Mouse (Mus musculus): Measurements from ENCODE around the gene Pde4d. TPM values are rescaled to one million over a fixed set of nuclear protein-coding genes. Genes with fewer than 3 reads are reported as not detected.

Pde4d gene
- polyA plus RNA-seq, 1 experiment from 2014 or later: 29.2 TPM

DNA sequence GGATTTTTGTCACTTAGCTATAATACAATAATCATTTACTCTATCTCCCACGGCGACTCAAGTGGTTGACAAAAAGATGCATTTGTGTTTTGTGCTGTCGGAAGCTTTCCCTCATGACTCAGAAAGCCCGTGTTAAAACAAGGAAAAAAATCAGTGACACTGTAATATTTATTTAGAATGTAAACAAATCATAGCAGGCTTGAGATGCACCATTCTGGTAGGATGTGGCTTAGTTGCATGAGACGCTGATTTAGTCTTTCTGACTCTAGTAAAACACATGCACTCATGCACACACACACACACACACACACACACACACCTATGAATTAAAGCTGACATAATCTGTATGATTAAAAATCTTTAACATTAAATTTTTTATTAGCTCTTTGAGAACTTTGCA, 924.7 kb downstream of the Pde4d start:
- Histone ChIP-seq H3K9me3 (ENCODE audit: control insufficient read depth, low read length) (no peaks in the 10 kb centered on the region), H3K4me1 (ENCODE audit: control insufficient read depth in 2 of 2, insufficient read depth in 2 of 2, low read length in 2 of 2) (peaks cover 0 to 6% of the 10 kb centered on the region in 2 experiments; a peak in 1 of 4 replicates), H3K27me3 (ENCODE audit: control insufficient read depth, insufficient read depth, low read length) (no peaks in the 10 kb centered on the region), H3K4me2 (ENCODE audit: low read length) (no peak overlapping the region), H3K27ac (replicated peaks in 1 of 2; ENCODE audit: control insufficient read depth in 1 of 2, insufficient read depth in 1 of 2, low read depth in 2 of 2, low read length in 2 of 2) (no peak overlapping the region), H3K4me3 (ENCODE audit: control insufficient read depth in 1 of 2, insufficient read depth in 1 of 2, low read depth in 1 of 2, low read length in 2 of 2) (no peak overlapping the region), H3K9ac (ENCODE audit: low read length) (no peak overlapping the region), H3K36me3 (ENCODE audit: control insufficient read depth, insufficient read depth, low read length) (no peaks in the 10 kb centered on the region)
- no peak for ATAC-seq (ENCODE audit: insufficient number of reproducible peaks, insufficient read depth, low FRiP score, low read depth)
- 86% methylated on average over 5 of the region's 5 CpGs for WGBS

DNA sequence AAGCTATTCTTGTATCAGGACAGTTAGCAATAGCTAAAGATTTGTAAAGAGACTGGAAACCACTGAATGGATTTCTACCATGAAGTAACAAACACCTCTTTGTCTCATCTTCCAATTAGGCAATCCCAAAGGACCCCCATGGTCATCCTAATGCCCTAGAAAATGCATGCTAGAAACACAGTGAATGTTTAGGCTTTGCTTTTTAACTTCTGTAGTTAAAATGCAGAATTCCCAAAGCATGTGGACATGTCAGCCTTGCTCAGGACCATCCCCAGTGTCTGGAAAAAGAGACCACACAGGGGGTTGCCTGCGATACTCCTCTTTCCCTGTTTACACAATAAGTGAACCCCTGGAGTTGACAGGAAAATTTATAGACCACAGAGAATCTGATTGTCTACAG, 926.9 kb downstream of the Pde4d start:
- WGBS: 82% methylated on average over 1 of the region's 1 CpGs
- no peak for ATAC-seq (ENCODE audit: insufficient number of reproducible peaks, insufficient read depth, low FRiP score, low read depth)
- H3K9ac ChIP-seq (ENCODE audit: low read length): no peak overlapping the region
- H3K27ac ChIP-seq (replicated peaks in 1 of 2; ENCODE audit: control insufficient read depth in 1 of 2, insufficient read depth in 1 of 2, low read depth in 2 of 2, low read length in 2 of 2): no peak overlapping the region
- no peak overlapping the region for H3K4me3 ChIP-seq (ENCODE audit: control insufficient read depth in 1 of 2, insufficient read depth in 1 of 2, low read depth in 1 of 2, low read length in 2 of 2)
- no peaks in the 10 kb centered on the region for H3K9me3 ChIP-seq (ENCODE audit: control insufficient read depth, low read length)
- H3K27me3 ChIP-seq (ENCODE audit: control insufficient read depth, insufficient read depth, low read length): no peaks in the 10 kb centered on the region
- no peak overlapping the region for H3K4me2 ChIP-seq (ENCODE audit: low read length)
- H3K4me1 ChIP-seq (ENCODE audit: control insufficient read depth in 2 of 2, insufficient read depth in 2 of 2, low read length in 2 of 2): peaks cover 0 to 6% of the 10 kb centered on the region in 2 experiments; a peak in 1 of 4 replicates
- H3K36me3 ChIP-seq (ENCODE audit: control insufficient read depth, insufficient read depth, low read length): no peaks in the 10 kb centered on the region

DNA sequence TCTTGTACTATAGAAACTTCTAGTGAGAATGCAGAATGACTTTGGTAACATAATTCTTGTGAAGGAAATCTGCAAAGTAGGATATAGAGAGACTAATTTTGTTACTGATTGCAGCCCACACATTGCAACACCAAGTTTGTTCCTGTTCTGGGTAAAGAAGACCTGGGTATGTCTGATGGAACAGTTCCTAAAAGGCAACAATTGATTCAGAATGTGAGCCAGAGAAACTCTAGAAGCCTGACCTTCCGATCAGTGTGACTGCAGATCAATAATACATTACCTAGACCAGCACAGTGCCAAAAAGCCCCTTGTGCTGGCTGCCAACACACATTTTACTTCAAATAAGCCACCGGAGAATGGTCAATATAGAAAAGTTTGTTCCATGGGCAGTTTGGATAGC, 930.4 kb downstream of the Pde4d start:
- H3K36me3 ChIP-seq (ENCODE audit: control insufficient read depth, insufficient read depth, low read length): no peaks in the 10 kb centered on the region
- no peak overlapping the region for H3K4me3 ChIP-seq (ENCODE audit: control insufficient read depth in 1 of 2, insufficient read depth in 1 of 2, low read depth in 1 of 2, low read length in 2 of 2)
- H3K27me3 ChIP-seq (ENCODE audit: control insufficient read depth, insufficient read depth, low read length): no peaks in the 10 kb centered on the region
- no peak overlapping the region for H3K27ac ChIP-seq (replicated peaks in 1 of 2; ENCODE audit: control insufficient read depth in 1 of 2, insufficient read depth in 1 of 2, low read depth in 2 of 2, low read length in 2 of 2)
- 96% methylated on average over 2 of the region's 2 CpGs for WGBS
- H3K9me3 ChIP-seq (ENCODE audit: control insufficient read depth, low read length): no peaks in the 10 kb centered on the region
- H3K9ac ChIP-seq (ENCODE audit: low read length): no peak overlapping the region
- H3K4me2 ChIP-seq (ENCODE audit: low read length): no peak overlapping the region
- peaks cover 3 to 6% of the 10 kb centered on the region in 2 experiments; a peak in 2 of 4 replicates for H3K4me1 ChIP-seq (ENCODE audit: control insufficient read depth in 2 of 2, insufficient read depth in 2 of 2, low read length in 2 of 2)
- no peak for ATAC-seq (ENCODE audit: insufficient number of reproducible peaks, insufficient read depth, low FRiP score, low read depth)

DNA sequence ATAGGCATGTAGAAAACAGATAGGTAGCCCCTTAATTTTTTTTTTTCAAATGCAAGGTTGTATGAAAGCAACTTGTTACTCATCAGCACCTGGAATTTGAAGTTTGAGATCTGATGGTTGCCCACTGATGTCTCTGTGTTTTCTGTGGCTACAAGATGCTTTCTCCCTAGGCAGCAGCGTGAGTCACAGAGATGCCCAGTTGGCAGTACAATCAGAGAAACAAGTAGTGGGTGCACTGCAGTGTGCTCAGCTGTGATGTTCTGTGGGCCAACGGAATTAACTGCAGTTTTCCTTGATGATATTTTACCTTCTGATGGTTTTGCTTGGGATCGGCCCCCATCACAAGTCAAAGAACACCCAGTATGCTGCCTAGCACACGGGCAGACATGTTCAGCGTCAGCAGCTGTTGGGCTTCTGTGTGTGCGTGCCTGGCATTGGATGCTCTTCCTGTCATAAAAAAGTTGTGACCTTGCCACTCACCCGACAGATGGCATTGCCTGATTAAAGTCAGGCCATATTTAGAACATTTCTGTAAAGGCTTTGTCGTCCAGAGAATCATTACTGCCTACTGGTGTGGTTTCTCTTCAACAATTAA, 939.0 kb downstream of the Pde4d start:
- Histone ChIP-seq H3K36me3 (ENCODE audit: control insufficient read depth, insufficient read depth, low read length) (no peaks in the 10 kb centered on the region), H3K4me3 (ENCODE audit: control insufficient read depth in 1 of 2, insufficient read depth in 1 of 2, low read depth in 1 of 2, low read length in 2 of 2) (no peak overlapping the region), H3K27ac (replicated peaks in 1 of 2; ENCODE audit: control insufficient read depth in 1 of 2, insufficient read depth in 1 of 2, low read depth in 2 of 2, low read length in 2 of 2) (no peak overlapping the region), H3K4me2 (ENCODE audit: low read length) (no peak overlapping the region), H3K9ac (ENCODE audit: low read length) (no peak overlapping the region), H3K4me1 (ENCODE audit: control insufficient read depth in 2 of 2, insufficient read depth in 2 of 2, low read length in 2 of 2) (peaks cover 0 to 3% of the 10 kb centered on the region in 2 experiments; a peak in 1 of 4 replicates), H3K9me3 (ENCODE audit: control insufficient read depth, low read length) (no peaks in the 10 kb centered on the region), H3K27me3 (ENCODE audit: control insufficient read depth, insufficient read depth, low read length) (no peaks in the 10 kb centered on the region)
- no peak for ATAC-seq (ENCODE audit: insufficient number of reproducible peaks, insufficient read depth, low FRiP score, low read depth)
- 69% methylated on average over 8 of the region's 8 CpGs for WGBS

DNA sequence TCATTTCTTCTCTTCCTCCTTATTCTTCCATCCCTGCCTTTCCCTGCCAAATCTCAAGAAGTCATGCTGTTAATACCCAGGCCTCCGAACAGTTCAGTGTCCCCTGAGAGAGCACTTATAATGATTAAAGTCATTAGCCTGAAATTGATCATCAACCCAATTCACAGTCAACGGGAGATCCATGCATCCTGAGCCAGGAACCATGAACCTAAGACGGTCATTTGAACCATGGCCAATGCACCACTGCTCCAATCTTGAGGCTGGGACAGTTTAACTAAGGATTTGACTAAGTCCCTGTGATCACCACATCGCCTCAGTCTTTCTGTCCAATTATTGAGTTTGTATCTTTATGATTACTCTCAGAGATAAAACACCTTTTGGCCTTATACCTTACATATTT, 952.6 kb downstream of the Pde4d start:
- no peaks in the 10 kb centered on the region for H3K36me3 ChIP-seq (ENCODE audit: control insufficient read depth, insufficient read depth, low read length)
- peaks cover 0 to 2% of the 10 kb centered on the region in 2 experiments; a peak in 1 of 4 replicates for H3K4me1 ChIP-seq (ENCODE audit: control insufficient read depth in 2 of 2, insufficient read depth in 2 of 2, low read length in 2 of 2)
- ATAC-seq (ENCODE audit: insufficient number of reproducible peaks, insufficient read depth, low FRiP score, low read depth): no peak
- no peak overlapping the region for H3K27ac ChIP-seq (replicated peaks in 1 of 2; ENCODE audit: control insufficient read depth in 1 of 2, insufficient read depth in 1 of 2, low read depth in 2 of 2, low read length in 2 of 2)
- no peaks in the 10 kb centered on the region for H3K9me3 ChIP-seq (ENCODE audit: control insufficient read depth, low read length)
- no peak overlapping the region for H3K4me3 ChIP-seq (ENCODE audit: control insufficient read depth in 1 of 2, insufficient read depth in 1 of 2, low read depth in 1 of 2, low read length in 2 of 2)
- no peaks in the 10 kb centered on the region for H3K27me3 ChIP-seq (ENCODE audit: control insufficient read depth, insufficient read depth, low read length)
- H3K4me2 ChIP-seq (ENCODE audit: low read length): no peak overlapping the region
- no peak overlapping the region for H3K9ac ChIP-seq (ENCODE audit: low read length)
- 84% methylated on average over 4 of the region's 4 CpGs for WGBS

DNA sequence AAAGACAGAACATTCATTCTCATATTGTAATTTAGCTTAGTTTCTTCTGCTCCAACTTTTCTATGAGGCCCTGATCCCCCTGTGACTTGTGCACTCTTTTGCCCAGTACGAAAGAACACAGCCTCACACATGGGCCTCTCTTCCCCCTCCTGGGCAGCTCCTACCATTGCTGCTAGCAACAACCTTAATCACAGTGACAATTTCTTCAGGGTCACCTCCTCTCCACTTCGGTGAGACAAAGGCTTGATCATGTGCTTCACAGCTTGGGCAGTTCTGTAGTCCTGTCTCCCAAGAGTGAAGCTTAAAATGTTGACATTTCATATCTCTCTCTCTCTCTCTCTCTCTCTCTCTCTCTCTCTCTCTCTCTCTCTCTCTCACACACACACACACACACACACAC, 953.2 kb downstream of the Pde4d start:
- H3K36me3 ChIP-seq (ENCODE audit: control insufficient read depth, insufficient read depth, low read length): no peaks in the 10 kb centered on the region
- no peak overlapping the region for H3K9ac ChIP-seq (ENCODE audit: low read length)
- WGBS: 32% methylated on average over 2 of the region's 2 CpGs
- no peaks in the 10 kb centered on the region for H3K27me3 ChIP-seq (ENCODE audit: control insufficient read depth, insufficient read depth, low read length)
- H3K4me1 ChIP-seq (ENCODE audit: control insufficient read depth in 2 of 2, insufficient read depth in 2 of 2, low read length in 2 of 2): peaks cover 0 to 2% of the 10 kb centered on the region in 2 experiments; a peak in 1 of 4 replicates
- no peaks in the 10 kb centered on the region for H3K9me3 ChIP-seq (ENCODE audit: control insufficient read depth, low read length)
- no peak for ATAC-seq (ENCODE audit: insufficient number of reproducible peaks, insufficient read depth, low FRiP score, low read depth)
- no peak overlapping the region for H3K27ac ChIP-seq (replicated peaks in 1 of 2; ENCODE audit: control insufficient read depth in 1 of 2, insufficient read depth in 1 of 2, low read depth in 2 of 2, low read length in 2 of 2)
- no peak overlapping the region for H3K4me2 ChIP-seq (ENCODE audit: low read length)
- H3K4me3 ChIP-seq (ENCODE audit: control insufficient read depth in 1 of 2, insufficient read depth in 1 of 2, low read depth in 1 of 2, low read length in 2 of 2): no peak overlapping the region

DNA sequence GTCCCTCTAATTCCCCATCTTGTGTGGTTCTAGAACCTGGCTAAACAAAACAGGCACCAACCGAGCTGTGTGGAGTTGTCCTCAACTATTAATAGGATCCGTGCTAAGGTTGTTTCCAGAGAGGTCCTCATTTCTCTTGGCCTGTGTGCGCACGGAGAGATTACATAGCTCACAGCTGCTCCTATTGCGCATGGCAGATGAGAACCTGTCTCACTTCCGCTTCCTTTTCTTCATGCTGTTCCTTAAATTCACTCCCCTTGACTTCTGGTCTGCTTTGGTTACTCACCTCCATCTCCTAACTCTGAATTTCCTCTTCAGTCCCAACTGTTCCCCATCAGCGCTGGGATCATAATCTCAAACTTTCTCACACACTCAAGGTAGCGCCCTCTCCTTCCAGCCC, 956.6 kb downstream of the Pde4d start:
- Histone ChIP-seq H3K4me3 (ENCODE audit: control insufficient read depth in 1 of 2, insufficient read depth in 1 of 2, low read depth in 1 of 2, low read length in 2 of 2) (no peak overlapping the region), H3K9ac (ENCODE audit: low read length) (no peak overlapping the region), H3K27ac (replicated peaks in 1 of 2; ENCODE audit: control insufficient read depth in 1 of 2, insufficient read depth in 1 of 2, low read depth in 2 of 2, low read length in 2 of 2) (no peak overlapping the region), H3K4me2 (ENCODE audit: low read length) (no peak overlapping the region), H3K36me3 (ENCODE audit: control insufficient read depth, insufficient read depth, low read length) (no peaks in the 10 kb centered on the region), H3K4me1 (ENCODE audit: control insufficient read depth in 2 of 2, insufficient read depth in 2 of 2, low read length in 2 of 2) (peaks cover 0 to 2% of the 10 kb centered on the region in 2 experiments; a peak in 1 of 4 replicates), H3K9me3 (ENCODE audit: control insufficient read depth, low read length) (no peaks in the 10 kb centered on the region), H3K27me3 (ENCODE audit: control insufficient read depth, insufficient read depth, low read length) (no peaks in the 10 kb centered on the region)
- 57% methylated on average over 8 of the region's 8 CpGs for WGBS
- ATAC-seq (ENCODE audit: insufficient number of reproducible peaks, insufficient read depth, low FRiP score, low read depth): no peak

DNA sequence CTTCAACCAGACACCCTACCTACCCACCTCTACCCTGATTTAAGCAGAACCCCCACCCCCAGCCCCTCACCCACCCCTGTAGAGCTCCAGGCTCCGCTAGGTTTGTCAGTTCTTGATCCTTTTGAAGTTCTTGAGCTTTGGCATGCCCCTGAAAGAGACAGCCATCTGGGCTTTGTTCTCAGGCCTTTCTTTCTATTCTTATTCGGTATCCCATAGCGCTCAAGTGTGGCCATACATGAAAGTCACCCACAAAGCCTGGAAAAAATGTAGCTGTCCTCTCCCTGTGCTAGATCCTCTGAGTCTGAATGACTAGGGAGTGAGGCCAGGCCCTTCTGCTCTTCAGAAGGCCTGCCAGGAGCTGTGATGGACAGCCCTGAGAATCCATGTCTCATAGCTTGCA, 957.6 kb downstream of the Pde4d start:
- H3K4me2 ChIP-seq (ENCODE audit: low read length): no peak overlapping the region
- H3K27ac ChIP-seq (replicated peaks in 1 of 2; ENCODE audit: control insufficient read depth in 1 of 2, insufficient read depth in 1 of 2, low read depth in 2 of 2, low read length in 2 of 2): no peak overlapping the region
- ATAC-seq (ENCODE audit: insufficient number of reproducible peaks, insufficient read depth, low FRiP score, low read depth): no peak
- no peak overlapping the region for H3K9ac ChIP-seq (ENCODE audit: low read length)
- H3K27me3 ChIP-seq (ENCODE audit: control insufficient read depth, insufficient read depth, low read length): no peaks in the 10 kb centered on the region
- H3K4me3 ChIP-seq (ENCODE audit: control insufficient read depth in 1 of 2, insufficient read depth in 1 of 2, low read depth in 1 of 2, low read length in 2 of 2): no peak overlapping the region
- H3K36me3 ChIP-seq (ENCODE audit: control insufficient read depth, insufficient read depth, low read length): no peaks in the 10 kb centered on the region
- WGBS: 70% methylated on average over 3 of the region's 3 CpGs
- H3K4me1 ChIP-seq (ENCODE audit: control insufficient read depth in 2 of 2, insufficient read depth in 2 of 2, low read length in 2 of 2): peaks cover 0 to 2% of the 10 kb centered on the region in 2 experiments; a peak in 1 of 4 replicates
- no peaks in the 10 kb centered on the region for H3K9me3 ChIP-seq (ENCODE audit: control insufficient read depth, low read length)
